Mouse (Mus musculus) liver, embryonic 13.5 days (tissue): ENCODE results near the gene Ipmk. TPM values are rescaled to one million over a fixed set of nuclear protein-coding genes. Genes with fewer than 3 reads are reported as not detected.

Experiments
- ATAC-seq: fragments of 200-750 bp; cut with Nextera tagmentation; 2 replicates; pipeline ENCODE4 v1.8.0; 2017; ENCODE audit warnings: low read depth, mild to moderate bottlenecking, moderate number of reproducible peaks, moderate library complexity
- DNase-seq: peaks from one replicate; pipeline ENCODE4 v3.0.0; 2022
- H3K27ac ChIP-seq: fragments of 300-500 bp; sonication (generic); 2 replicates; pipeline ENCODE4 v1.5.1; 2015; ENCODE audit warnings: moderate library complexity, mild to moderate bottlenecking, inconsistent platforms
- H3K27me3 ChIP-seq: fragments of 300-500 bp; sonication (generic); 2 replicates; pipeline ENCODE4 v1.6.1; 2015; ENCODE audit warnings: mild to moderate bottlenecking, inconsistent platforms
- H3K36me3 ChIP-seq: fragments of 300-500 bp; sonication (generic); 2 replicates; pipeline ENCODE4 v1.6.1; 2015; ENCODE audit warnings: mild to moderate bottlenecking, inconsistent platforms
- H3K4me1 ChIP-seq: fragments of 300-500 bp; sonication (generic); replicated peaks from 2 replicates; pipeline ENCODE4 v1.6.1; 2015; ENCODE audit warnings: inconsistent platforms
- H3K4me2 ChIP-seq: fragments of 300-500 bp; sonication (generic); 2 replicates; pipeline ENCODE4 v1.6.1; 2015; ENCODE audit warnings: inconsistent platforms, mild to moderate bottlenecking, moderate library complexity
- H3K4me3 ChIP-seq: fragments of 300-500 bp; sonication (generic); replicated peaks from 2 replicates; pipeline ENCODE4 v1.5.1; 2015; ENCODE audit warnings: mild to moderate bottlenecking, inconsistent platforms
- H3K9ac ChIP-seq: fragments of 300-500 bp; sonication (generic); 2 replicates; pipeline ENCODE4 v1.6.1; 2015; ENCODE audit warnings: mild to moderate bottlenecking, inconsistent platforms
- H3K9me3 ChIP-seq: fragments of 300-500 bp; sonication (generic); replicated peaks from 2 replicates; pipeline ENCODE4 v1.6.1; 2016; ENCODE audit warnings: inconsistent platforms
- WGBS: fragments of 180-500 bp; shearing (Covaris S2); methylation state at CpG from one replicate; pipeline ENCODE4 v1.1.7; 2015; ENCODE audit not compliant: insufficient replicate concordance; 5-methylcytosine and 5-hydroxymethylcytosine counted together
- polyA plus RNA-seq: library from polyadenylated mRNA; unstranded; fragments of >200 nt; fragmentation: Nextera tagmentation; extraction: Ambion mirVana; gene quantifications from 2 replicates; pipeline ENCODE4 v1.2.1, GENCODE M21; 2015

The Ipmk gene
- polyA plus RNA-seq: 8.3 and 11.2 TPM in 2 replicates

GRCm38 (mm10) chr10:71347509-71347949 is at the start of gene Ipmk:
Ipmk (plus strand) TSS chr10:71347763.
- peak within 1 kb of the TSS; percentile 97 for H3K4me2 ChIP-seq
- no peaks in the 10 kb centered on the region for H3K9me3 ChIP-seq
- peak; percentile 97 for DNase-seq
- ATAC-seq: peak; percentile 89
- peak within 1 kb of the TSS; percentile 90 for H3K27ac ChIP-seq
- H3K4me1 ChIP-seq: peaks cover 54% of the 10 kb centered on the region
- peak within 1 kb of the TSS; percentile 95 for H3K9ac ChIP-seq
- H3K4me3 ChIP-seq: peak within 1 kb of the TSS; percentile 94
- peaks cover 9% of the 10 kb centered on the region for H3K36me3 ChIP-seq
- WGBS: under 1% methylated on average over 36 of the region's 49 CpGs
- no peaks in the 10 kb centered on the region for H3K27me3 ChIP-seq

GRCm38 (mm10) chr10:71300161-71300560 is 47.4 kb upstream of the Ipmk start:
- no peak overlapping the region for H3K9ac ChIP-seq
- DNase-seq: no peak
- no peaks in the 10 kb centered on the region for H3K4me1 ChIP-seq
- ATAC-seq: no peak
- no peak overlapping the region for H3K27ac ChIP-seq
- 52% methylated on average over 16 of the region's 16 CpGs for WGBS
- no peak overlapping the region for H3K4me2 ChIP-seq
- H3K27me3 ChIP-seq: no peaks in the 10 kb centered on the region
- H3K36me3 ChIP-seq: no peaks in the 10 kb centered on the region
- no peaks in the 10 kb centered on the region for H3K9me3 ChIP-seq
- no peak overlapping the region for H3K4me3 ChIP-seq

GRCm38 (mm10) chr10:71302490-71302889 is 45.1 kb upstream of the Ipmk start:
- 0 out of 2 replicates have a peak, but pooled peaks cover 2% of the 10 kb centered on the region for H3K4me1 ChIP-seq
- no peak for DNase-seq
- H3K36me3 ChIP-seq: no peaks in the 10 kb centered on the region
- no peaks in the 10 kb centered on the region for H3K27me3 ChIP-seq
- H3K4me3 ChIP-seq: no peak overlapping the region
- H3K4me2 ChIP-seq: no peak overlapping the region
- no peak overlapping the region for H3K9ac ChIP-seq
- 31% methylated on average over 5 of the region's 5 CpGs for WGBS
- no peaks in the 10 kb centered on the region for H3K9me3 ChIP-seq
- ATAC-seq: no peak
- no peak overlapping the region for H3K27ac ChIP-seq

GRCm38 (mm10) chr10:71306190-71306589 is 41.4 kb upstream of the Ipmk start:
- Histone ChIP-seq H3K4me1 (peaks cover 2% of the 10 kb centered on the region; the same call in 1 of the 2 replicates), H3K4me2 (peak overlapping the region; percentile 48), H3K4me3 (no peak overlapping the region; the same call in 1 of the 2 replicates), H3K27me3 (no peaks in the 10 kb centered on the region), H3K27ac (no peak overlapping the region), H3K36me3 (no peaks in the 10 kb centered on the region), H3K9ac (no peak overlapping the region), H3K9me3 (no peaks in the 10 kb centered on the region)
- WGBS: 13% methylated on average over 6 of the region's 6 CpGs
- ATAC-seq: no peak
- DNase-seq: no peak

- DNase-seq: no peak
- Histone ChIP-seq H3K36me3 (no peaks in the 10 kb centered on the region), H3K9ac (no peak overlapping the region), H3K4me3 (no peak overlapping the region), H3K27me3 (no peaks in the 10 kb centered on the region), H3K27ac (no peak overlapping the region), H3K9me3 (no peaks in the 10 kb centered on the region), H3K4me2 (no peak overlapping the region), H3K4me1 (peaks cover 2% of the 10 kb centered on the region; the same call in 1 of the 2 replicates)
- ATAC-seq: no peak
- 37% methylated on average over 6 of the region's 6 CpGs for WGBS
These were observed 40.8 kb upstream of the Ipmk start for GRCm38 (mm10) chr10:71306759-71307158.

GRCm38 (mm10) chr10:71308199-71308598 is 39.4 kb upstream of the Ipmk start:
- H3K4me3 ChIP-seq: no peak overlapping the region
- H3K4me2 ChIP-seq: no peak overlapping the region
- ATAC-seq: no peak
- no peaks in the 10 kb centered on the region for H3K36me3 ChIP-seq
- H3K27ac ChIP-seq: no peak overlapping the region
- no peak overlapping the region for H3K9ac ChIP-seq
- 76% methylated on average over 5 of the region's 5 CpGs for WGBS
- H3K27me3 ChIP-seq: no peaks in the 10 kb centered on the region
- H3K9me3 ChIP-seq: no peaks in the 10 kb centered on the region
- H3K4me1 ChIP-seq: peaks cover 2% of the 10 kb centered on the region; the same call in 1 of the 2 replicates
- DNase-seq: no peak

- WGBS: 48% methylated on average over 3 of the region's 3 CpGs
These were observed 37.3 kb upstream of the Ipmk start for GRCm38 (mm10) chr10:71310288-71310687.

GRCm38 (mm10) chr10:71314596-71314995 is 33.0 kb upstream of the Ipmk start:
- no peaks in the 10 kb centered on the region for H3K9me3 ChIP-seq
- DNase-seq (no peak), ATAC-seq (no peak)
- no peak overlapping the region for H3K27ac ChIP-seq
- H3K9ac ChIP-seq: no peak overlapping the region
- H3K4me1 ChIP-seq: no peaks in the 10 kb centered on the region
- 59% methylated on average over 3 of the region's 3 CpGs for WGBS
- H3K4me3 ChIP-seq: no peak overlapping the region
- no peaks in the 10 kb centered on the region for H3K36me3 ChIP-seq
- H3K27me3 ChIP-seq: no peaks in the 10 kb centered on the region
- H3K4me2 ChIP-seq: no peak overlapping the region

More at GRCm38 (mm10) chr10:71310288-71310687, 37.3 kb upstream of the Ipmk start:
- no peak for DNase-seq
- Histone ChIP-seq H3K9me3 (no peaks in the 10 kb centered on the region), H3K4me3 (no peak overlapping the region), H3K4me1 (peaks cover 2% of the 10 kb centered on the region; the same call in 1 of the 2 replicates), H3K36me3 (no peaks in the 10 kb centered on the region), H3K4me2 (no peak overlapping the region), H3K9ac (no peak overlapping the region), H3K27me3 (no peaks in the 10 kb centered on the region), H3K27ac (no peak overlapping the region)
- ATAC-seq: no peak

- Histone ChIP-seq H3K36me3 (no peaks in the 10 kb centered on the region), H3K9me3 (no peaks in the 10 kb centered on the region), H3K9ac (no peak overlapping the region), H3K27me3 (no peaks in the 10 kb centered on the region), H3K4me2 (no peak overlapping the region), H3K4me1 (no peaks in the 10 kb centered on the region), H3K27ac (no peak overlapping the region), H3K4me3 (no peak overlapping the region)
- WGBS: 60% methylated on average over 11 of the region's 11 CpGs
- ATAC-seq: no peak
- DNase-seq: no peak
These were observed 31.5 kb upstream of the Ipmk start for GRCm38 (mm10) chr10:71316056-71316455.

- Histone ChIP-seq H3K4me1 (no peaks in the 10 kb centered on the region), H3K9ac (no peak overlapping the region), H3K36me3 (no peaks in the 10 kb centered on the region), H3K4me2 (no peak overlapping the region), H3K4me3 (no peak overlapping the region), H3K27ac (no peak overlapping the region), H3K27me3 (no peaks in the 10 kb centered on the region), H3K9me3 (no peaks in the 10 kb centered on the region)
- ATAC-seq (no peak), DNase-seq (no peak)
- 54% methylated on average over 7 of the region's 7 CpGs for WGBS
These were observed 31.1 kb upstream of the Ipmk start for GRCm38 (mm10) chr10:71316497-71316896.

- Histone ChIP-seq H3K4me3 (no peak overlapping the region), H3K36me3 (no peaks in the 10 kb centered on the region), H3K4me1 (no peaks in the 10 kb centered on the region), H3K27me3 (no peaks in the 10 kb centered on the region), H3K4me2 (no peak overlapping the region), H3K27ac (no peak overlapping the region), H3K9ac (no peak overlapping the region), H3K9me3 (no peaks in the 10 kb centered on the region)
- 62% methylated on average over 8 of the region's 8 CpGs for WGBS
- ATAC-seq (no peak), DNase-seq (no peak)
These were observed 23.9 kb upstream of the Ipmk start for GRCm38 (mm10) chr10:71323669-71324068.

GRCm38 (mm10) chr10:71326123-71326522 is 21.4 kb upstream of the Ipmk start:
- Histone ChIP-seq H3K9ac (no peak overlapping the region), H3K27me3 (no peaks in the 10 kb centered on the region), H3K4me2 (no peak overlapping the region), H3K4me3 (no peak overlapping the region), H3K27ac (no peak overlapping the region), H3K4me1 (no peaks in the 10 kb centered on the region), H3K9me3 (no peaks in the 10 kb centered on the region), H3K36me3 (peaks cover 20% of the 10 kb centered on the region)
- 61% methylated on average over 7 of the region's 7 CpGs for WGBS
- DNase-seq (no peak), ATAC-seq (no peak)
